ENCODE assay signal across 20 mouse cellular contexts in the genomic region with DNA sequence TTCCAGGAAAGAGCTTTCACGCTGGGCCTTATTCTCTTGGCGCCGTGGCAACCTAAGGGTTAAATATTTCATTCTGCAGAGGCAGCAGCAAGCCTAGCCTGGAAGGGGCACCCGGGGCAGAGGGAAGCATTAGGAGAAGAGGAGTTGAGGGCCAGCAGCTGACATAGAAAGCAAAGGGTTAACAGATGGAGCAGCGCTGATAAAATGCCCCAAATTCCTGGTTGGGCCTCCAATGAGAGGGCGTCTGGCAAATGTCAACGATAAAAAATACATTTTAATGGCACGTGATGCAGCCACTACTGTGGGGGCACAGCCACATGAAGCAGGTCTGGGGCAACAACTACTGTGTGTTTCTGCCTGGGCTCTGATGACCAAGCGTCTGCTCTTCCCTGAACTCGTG. TPM values are rescaled to one million over a fixed set of nuclear protein-coding genes. Genes with fewer than 3 reads are reported as not detected.
DNase-seq lines count a peak whose midpoint lies in the region; ATAC-seq and TF ChIP-seq lines count a peak whose summit lies in the region.
"Had no signal": no experiment of that assay in that cellular context is flagged by ENCODE, and none has a peak within 500 bp of the region (broad histone marks: within the 10 kb centered on the region; RNA-seq: fewer than 3 reads in every experiment).

No protein-coding gene starts in this region.

- no peaks in the 10 kb centered on the region; the same call in 1 of the 2 replicates for H3K36me3 ChIP-seq in heart, embryonic 10.5 days
- H3K36me3 ChIP-seq in lung, embryonic 14.5 days (ENCODE audit: insufficient read depth), result peaks cover 95% of the 10 kb centered on the region
- no peaks in the 10 kb centered on the region for H3K36me3 ChIP-seq in embryonic facial prominence, embryonic 11.5 days (replicated peaks; ENCODE audit: control insufficient read depth, insufficient read depth, low read depth, low read length)
- H3K36me3 ChIP-seq: intestine, embryonic 15.5 days; stomach, embryonic 15.5 days had no signal

- no peak for DNase-seq in heart, embryonic 10.5 days (ENCODE audit: low spot score)
- DNase-seq in heart, adult 9 months (ENCODE audit: low spot score in 2 of 2), result no peak
- peak; percentile 65 for DNase-seq in lung, embryonic 14.5 days
- DNase-seq in lung, postnatal 14 days, result no peak
- peak; percentile 63 for DNase-seq in embryonic facial prominence, embryonic 11.5 days (ENCODE audit: low spot score)
- DNase-seq in retina, embryonic 14.5 days (ENCODE audit: low spot score), result peak; percentile 50
- DNase-seq in cerebellum, adult 11 months, result no peak
- DNase-seq: cerebellum, adult 9-10 months; gastrocnemius, postnatal 10 days; kidney, postnatal 14 days; liver; midbrain, embryonic 14.5 days; thymus, postnatal 14 days had no signal

- WGBS in heart, embryonic 10.5 days, result 14% methylated on average over 10 of the region's 10 CpGs
- WGBS in lung, embryonic 14.5 days, result 16% methylated on average over 10 of the region's 10 CpGs
- WGBS in embryonic facial prominence, embryonic 11.5 days, result 34% methylated on average over 10 of the region's 10 CpGs

- peaks cover 43% of the 10 kb centered on the region for H3K27me3 ChIP-seq in heart, embryonic 10.5 days (ENCODE audit: insufficient read depth, poor library complexity, severe bottlenecking)
- no peaks in the 10 kb centered on the region for H3K27me3 ChIP-seq in lung, embryonic 14.5 days (ENCODE audit: insufficient read depth, low read length)
- H3K27me3 ChIP-seq in embryonic facial prominence, embryonic 11.5 days (ENCODE audit: control insufficient read depth, insufficient read depth, low read length), result no peaks in the 10 kb centered on the region
- H3K27me3 ChIP-seq: intestine, embryonic 15.5 days; stomach, embryonic 15.5 days had no signal

- no peak overlapping the region for H3K9ac ChIP-seq in lung, embryonic 14.5 days
- H3K9ac ChIP-seq in embryonic facial prominence, embryonic 11.5 days (replicated peaks; ENCODE audit: low read length), result no peak overlapping the region
- H3K9ac ChIP-seq: intestine, embryonic 15.5 days; stomach, embryonic 15.5 days had no signal

- H3K9me3 ChIP-seq in heart, embryonic 10.5 days, result no peaks in the 10 kb centered on the region
- H3K9me3 ChIP-seq in lung, embryonic 14.5 days (ENCODE audit: low read depth, low read length), result no peaks in the 10 kb centered on the region
- H3K9me3 ChIP-seq in embryonic facial prominence, embryonic 11.5 days (replicated peaks; ENCODE audit: control insufficient read depth, low read length), result no peaks in the 10 kb centered on the region
- H3K9me3 ChIP-seq: intestine, embryonic 15.5 days; stomach, embryonic 15.5 days had no signal

- peaks cover 34% of the 10 kb centered on the region for H3K4me1 ChIP-seq in heart, embryonic 10.5 days
- H3K4me1 ChIP-seq in lung, embryonic 14.5 days (ENCODE audit: insufficient read depth), result peaks cover 12% of the 10 kb centered on the region
- H3K4me1 ChIP-seq in embryonic facial prominence, embryonic 11.5 days (ENCODE audit: control insufficient read depth, insufficient read depth, low read length), result peaks cover 3% of the 10 kb centered on the region

- H3K4me3 ChIP-seq in heart, embryonic 10.5 days, result 0 out of 2 replicates have a peak overlapping the region, but pooled peaks have one; percentile 15
- H3K4me3 ChIP-seq in lung, embryonic 14.5 days (ENCODE audit: low read depth, low read length), result no peak overlapping the region
- no peak overlapping the region for H3K4me3 ChIP-seq in embryonic facial prominence, embryonic 11.5 days (ENCODE audit: low read depth, low read length)
- H3K4me3 ChIP-seq: intestine, embryonic 15.5 days; stomach, embryonic 15.5 days had no signal

- H3K27ac ChIP-seq in heart, embryonic 10.5 days, result peak overlapping the region; percentile 81
- H3K27ac ChIP-seq in lung, embryonic 14.5 days (ENCODE audit: low read depth), result peak overlapping the region; percentile 21; the same call in 1 of the 2 replicates
- no peak overlapping the region for H3K27ac ChIP-seq in embryonic facial prominence, embryonic 11.5 days (replicated peaks; ENCODE audit: low read depth, low read length)
- H3K27ac ChIP-seq: intestine, embryonic 15.5 days; stomach, embryonic 15.5 days had no signal

- no peak for TF ChIP-seq CTCF in lung, embryonic 14.5 days (IDR thresholded peaks at IDR 0.05; ENCODE audit: low read depth)

- H3K4me2 ChIP-seq in lung, embryonic 14.5 days, result no peak overlapping the region
- no peak overlapping the region for H3K4me2 ChIP-seq in embryonic facial prominence, embryonic 11.5 days (ENCODE audit: low read depth, low read length)
- H3K4me2 ChIP-seq: intestine, embryonic 15.5 days; stomach, embryonic 15.5 days had no signal

- ATAC-seq in lung, embryonic 14.5 days (ENCODE audit: insufficient read depth), result peak; percentile 25; the same call in 1 of the 2 replicates
- ATAC-seq in embryonic facial prominence, embryonic 11.5 days (replicated peaks; ENCODE audit: insufficient number of reproducible peaks, low FRiP score, low TSS enrichment, low read depth), result no peak
- ATAC-seq in cerebellum, adult (ENCODE audit: insufficient number of reproducible peaks, low FRiP score, low TSS enrichment), result no peak
- ATAC-seq: forebrain, embryonic 14.5 days; intestine, embryonic 15.5 days had no signal

RNA-seq across cellular contexts. Expression of a gene that starts 23.9 kb away (rescaled TPM):
- polyA plus RNA-seq in heart, embryonic 10.5 days (2016; fragmentation: Nextera tagmentation; extraction: Ambion mirVana), result 0.80 and 4.1 TPM in 2 replicates
- 67.9 and 73.4 TPM in 2 replicates for polyA plus RNA-seq in lung, embryonic 14.5 days (2014; fragmentation: Nextera tagmentation; extraction: Ambion mirVana)
- 0.65 and 1.5 TPM in 2 replicates for polyA plus RNA-seq in embryonic facial prominence, embryonic 11.5 days (2014; fragmentation: Nextera tagmentation; extraction: Ambion mirVana)

RNA-seq across cellular contexts. Expression of a gene that starts 60.0 kb away (rescaled TPM):
- not detected in 2 replicates for polyA plus RNA-seq in heart, embryonic 10.5 days (2016; fragmentation: Nextera tagmentation; extraction: Ambion mirVana)
- polyA plus RNA-seq in lung, embryonic 14.5 days (2014; fragmentation: Nextera tagmentation; extraction: Ambion mirVana), result not detected in 2 replicates
- polyA plus RNA-seq in embryonic facial prominence, embryonic 11.5 days (2014; fragmentation: Nextera tagmentation; extraction: Ambion mirVana), result not detected in 2 replicates
- polyA plus RNA-seq: brain, embryonic 14.5 days; embryonic facial prominence, embryonic 14.5 days; forebrain, embryonic 14.5 days; hindbrain, embryonic 11.5 days; intestine, embryonic 15.5 days; midbrain, embryonic 14.5 days; stomach, embryonic 15.5 days had no signal

Comparison
In these comparisons a context has a peak if more than half of its experiments do, and no peak if none do; other contexts are left out.
1. DNase-seq: peak in lung, embryonic 14.5 days (single experiment), embryonic facial prominence, embryonic 11.5 days (single experiment) and retina, embryonic 14.5 days (single experiment); none in heart, embryonic 10.5 days (single experiment), heart, adult 9 months (0 of 2), lung, postnatal 14 days (single experiment) and cerebellum, adult 11 months (single experiment).
2. RNA of a gene that starts 23.9 kb away (polyA plus RNA-seq): 67.9 to 73.4 TPM in lung, embryonic 14.5 days; 0.80 to 4.1 TPM in heart, embryonic 10.5 days and 0.65 to 1.5 TPM in embryonic facial prominence, embryonic 11.5 days; every median in the first group is over 10 times any median in the second.